Mouse (Mus musculus) midbrain, embryonic 11.5 days (tissue): ENCODE measurements around the gene Col4a3. TPM values are rescaled to one million over a fixed set of nuclear protein-coding genes. Genes with fewer than 3 reads are reported as not detected.

Experiments used
- ATAC-seq: fragments of 200-750 bp; cut with Nextera tagmentation; 2 replicates; pipeline ENCODE4 v1.8.0; 2017; ENCODE audit warnings: moderate TSS enrichment, moderate library complexity; ENCODE audit not compliant: low FRiP score
- DNase-seq: peaks from one replicate; pipeline ENCODE4 v3.0.0; 2015; ENCODE audit warnings: low spot score; ENCODE audit errors: missing footprints
- H3K27ac ChIP-seq: fragments of 300-500 bp; sonication (generic); 2 replicates; pipeline ENCODE4 v1.5.1; 2014; ENCODE audit warnings: low read depth, low read length
- H3K27me3 ChIP-seq: fragments of 300-500 bp; sonication (generic); 2 replicates; pipeline ENCODE4 v1.6.1; 2014; ENCODE audit warnings: mild to moderate bottlenecking, low read length, moderate library complexity, mixed read lengths; ENCODE audit not compliant: control insufficient read depth, insufficient read depth
- H3K36me3 ChIP-seq: fragments of 300-500 bp; sonication (generic); 2 replicates; pipeline ENCODE4 v1.6.1; 2014; ENCODE audit warnings: mild to moderate bottlenecking, low read length, moderate library complexity, mixed read lengths; ENCODE audit not compliant: control insufficient read depth, insufficient read depth
- H3K4me1 ChIP-seq: fragments of 300-500 bp; sonication (generic); 2 replicates; pipeline ENCODE4 v1.6.1; 2014; ENCODE audit warnings: low read length; ENCODE audit not compliant: control insufficient read depth, insufficient read depth
- H3K4me2 ChIP-seq: fragments of 300-500 bp; sonication (generic); 2 replicates; pipeline ENCODE4 v1.6.1; 2014; ENCODE audit warnings: mild to moderate bottlenecking, moderate library complexity
- H3K4me3 ChIP-seq: fragments of 300-500 bp; sonication (generic); 2 replicates; pipeline ENCODE4 v1.5.1; 2014; ENCODE audit warnings: low read depth, low read length
- H3K9ac ChIP-seq: fragments of 300-500 bp; sonication (generic); 2 replicates; pipeline ENCODE4 v1.6.1; 2014; ENCODE audit warnings: low read length
- H3K9me3 ChIP-seq: fragments of 300-500 bp; sonication (generic); 2 replicates; pipeline ENCODE4 v1.6.1; 2016; ENCODE audit warnings: low read length; ENCODE audit not compliant: control insufficient read depth
- WGBS: fragments of 180-500 bp; shearing (Covaris S2); extraction: QIAGEN DNeasy Blood & Tissue Kit; methylation state at CpG from one replicate; pipeline ENCODE4 v1.1.7; 2014; 5-methylcytosine and 5-hydroxymethylcytosine counted together
- polyA plus RNA-seq: library from polyadenylated mRNA; unstranded; fragments of >200 nt; fragmentation: Nextera tagmentation; extraction: Ambion mirVana; gene quantifications from 2 replicates; pipeline ENCODE4 v1.2.1, GENCODE M21; 2014

The Col4a3 gene
- polyA plus RNA-seq, 1 experiment from 2014 or later, result 0.10 TPM

- no peak overlapping the region for H3K4me2 ChIP-seq
- 85% methylated on average over 4 of the region's 4 CpGs for WGBS
- ATAC-seq, result no peak
Measured at GRCm38 (mm10) chr1:82560223-82560622, 26.5 kb upstream of the Col4a3 start.

DNA sequence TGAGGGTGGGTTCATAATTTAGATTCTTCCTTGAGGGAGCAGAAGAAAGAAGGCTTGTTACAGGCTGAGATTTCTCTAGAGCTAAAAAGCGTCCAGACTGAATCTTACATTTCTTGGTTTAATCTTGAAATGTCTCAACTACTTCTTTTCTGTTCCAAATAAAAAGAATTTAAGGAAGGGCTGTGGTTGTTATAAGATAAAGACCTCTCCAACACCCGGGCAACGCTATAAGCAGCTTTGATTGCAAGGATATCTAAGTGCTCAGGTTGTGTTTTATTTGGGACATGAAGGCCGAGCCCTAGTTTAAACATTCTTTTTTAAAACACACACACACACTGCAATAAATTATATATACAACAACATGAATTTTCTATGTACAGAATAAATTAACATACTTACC lies 17.3 kb upstream of the Col4a3 start:
- ATAC-seq (no peak), DNase-seq (no peak)
- Histone ChIP-seq H3K9ac (no peak overlapping the region), H3K27me3 (no peaks in the 10 kb centered on the region), H3K36me3 (no peaks in the 10 kb centered on the region), H3K27ac (no peak overlapping the region), H3K4me2 (no peak overlapping the region), H3K4me3 (no peak overlapping the region), H3K9me3 (no peaks in the 10 kb centered on the region), H3K4me1 (no peaks in the 10 kb centered on the region)
- WGBS, result 85% methylated on average over 4 of the region's 4 CpGs

More at GRCm38 (mm10) chr1:82560223-82560622, 26.5 kb upstream of the Col4a3 start:
- Histone ChIP-seq H3K4me1 (no peaks in the 10 kb centered on the region), H3K36me3 (no peaks in the 10 kb centered on the region), H3K27me3 (no peaks in the 10 kb centered on the region), H3K9ac (no peak overlapping the region), H3K27ac (no peak overlapping the region), H3K9me3 (no peaks in the 10 kb centered on the region), H3K4me3 (no peak overlapping the region)
- no peak for DNase-seq

GRCm38 (mm10) chr1:82571758-82572157 lies 15.0 kb upstream of the Col4a3 start:
- no peaks in the 10 kb centered on the region for H3K27me3 ChIP-seq
- no peak overlapping the region for H3K4me2 ChIP-seq
- no peak overlapping the region for H3K4me3 ChIP-seq
- ATAC-seq (no peak), DNase-seq (no peak)
- WGBS, result 70% methylated on average over 1 of the region's 1 CpGs
- no peaks in the 10 kb centered on the region for H3K4me1 ChIP-seq
- no peak overlapping the region for H3K9ac ChIP-seq
- H3K36me3 ChIP-seq, result no peaks in the 10 kb centered on the region
- no peak overlapping the region for H3K27ac ChIP-seq
- no peaks in the 10 kb centered on the region for H3K9me3 ChIP-seq

GRCm38 (mm10) chr1:82575681-82576080 lies 11.0 kb upstream of the Col4a3 start:
- no peak for DNase-seq
- no peak overlapping the region for H3K9ac ChIP-seq

DNA sequence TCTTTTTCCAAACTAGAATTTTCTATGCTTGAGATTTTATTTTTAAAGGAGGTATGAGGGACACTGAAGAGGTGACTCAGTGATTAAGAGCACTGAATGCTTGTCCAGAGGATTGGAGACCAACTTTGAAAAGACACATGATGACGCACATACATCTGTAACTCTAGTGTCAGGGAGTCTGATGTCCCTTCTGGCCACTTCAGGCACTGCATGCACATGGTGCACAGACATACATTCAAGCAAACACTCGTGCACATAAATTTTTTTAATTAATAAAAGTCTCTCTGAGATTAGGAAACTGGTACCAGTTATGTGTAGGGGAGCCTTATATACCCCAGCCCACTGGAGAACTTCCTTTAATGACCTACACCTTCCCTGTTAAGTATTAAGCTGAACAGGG lies 10.5 kb upstream of the Col4a3 start:
- no peak overlapping the region for H3K4me2 ChIP-seq
- H3K9me3 ChIP-seq, result no peaks in the 10 kb centered on the region
- no peaks in the 10 kb centered on the region for H3K36me3 ChIP-seq
- 76% methylated on average over 2 of the region's 2 CpGs for WGBS
- no peak overlapping the region for H3K27ac ChIP-seq
- H3K9ac ChIP-seq, result no peak overlapping the region
- H3K4me3 ChIP-seq, result no peak overlapping the region
- no peaks in the 10 kb centered on the region for H3K4me1 ChIP-seq
- no peaks in the 10 kb centered on the region for H3K27me3 ChIP-seq
- ATAC-seq (no peak), DNase-seq (no peak)

More at GRCm38 (mm10) chr1:82575681-82576080, 11.0 kb upstream of the Col4a3 start:
- no peaks in the 10 kb centered on the region for H3K9me3 ChIP-seq
- no peaks in the 10 kb centered on the region for H3K4me1 ChIP-seq
- H3K4me2 ChIP-seq, result no peak overlapping the region
- no peak overlapping the region for H3K27ac ChIP-seq
- no peak for ATAC-seq
- 91% methylated on average over 3 of the region's 3 CpGs for WGBS
- H3K4me3 ChIP-seq, result no peak overlapping the region
- no peaks in the 10 kb centered on the region for H3K36me3 ChIP-seq
- H3K27me3 ChIP-seq, result no peaks in the 10 kb centered on the region

DNA sequence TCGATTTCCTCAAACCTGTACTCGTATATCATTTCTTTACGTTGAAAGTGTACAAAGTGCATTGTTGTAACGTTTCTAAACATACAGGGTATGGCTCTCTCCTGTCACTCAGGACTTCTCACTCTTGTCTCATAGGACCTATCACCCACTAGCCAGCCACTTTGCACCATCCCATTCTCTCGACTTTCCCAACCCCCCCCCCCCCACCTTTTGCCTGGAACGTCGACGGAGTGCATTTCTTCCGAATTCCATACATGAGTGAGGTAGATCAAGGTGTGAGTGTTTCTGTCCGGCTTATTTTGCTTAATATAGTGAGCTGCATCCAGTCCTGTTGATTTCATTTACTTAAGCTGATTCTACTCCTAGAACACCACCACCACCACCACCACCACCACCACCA lies 9.4 kb upstream of the Col4a3 start:
- H3K4me2 ChIP-seq, result no peak overlapping the region
- H3K27ac ChIP-seq, result no peak overlapping the region
- 93% methylated on average over 10 of the region's 10 CpGs for WGBS
- DNase-seq (no peak), ATAC-seq (no peak)
- H3K4me1 ChIP-seq, result no peaks in the 10 kb centered on the region
- no peak overlapping the region for H3K9ac ChIP-seq
- no peaks in the 10 kb centered on the region for H3K9me3 ChIP-seq
- H3K4me3 ChIP-seq, result no peak overlapping the region
- H3K27me3 ChIP-seq, result no peaks in the 10 kb centered on the region
- no peaks in the 10 kb centered on the region for H3K36me3 ChIP-seq

DNA sequence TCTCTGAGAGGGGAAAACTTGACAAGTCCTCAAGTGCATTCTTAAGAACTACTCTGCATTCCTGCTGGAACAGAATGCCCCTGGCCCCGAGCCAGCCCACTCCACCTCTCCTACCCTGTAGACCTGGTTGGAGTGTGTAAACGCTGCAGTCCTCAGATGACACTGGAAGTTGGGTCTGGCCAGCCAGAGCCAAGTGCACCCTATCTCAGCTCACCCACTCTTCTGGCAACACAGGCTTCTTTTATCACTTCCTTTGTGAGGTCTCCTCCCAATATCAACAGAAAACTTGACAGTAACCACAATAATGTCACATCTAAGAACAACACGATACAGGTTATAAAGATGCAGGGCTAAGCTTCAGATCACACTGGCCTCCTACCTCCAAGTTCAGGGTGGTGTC lies 8.8 kb upstream of the Col4a3 start:
- Histone ChIP-seq H3K27ac (no peak overlapping the region), H3K4me1 (no peaks in the 10 kb centered on the region)
- ATAC-seq, result no peak

DNA sequence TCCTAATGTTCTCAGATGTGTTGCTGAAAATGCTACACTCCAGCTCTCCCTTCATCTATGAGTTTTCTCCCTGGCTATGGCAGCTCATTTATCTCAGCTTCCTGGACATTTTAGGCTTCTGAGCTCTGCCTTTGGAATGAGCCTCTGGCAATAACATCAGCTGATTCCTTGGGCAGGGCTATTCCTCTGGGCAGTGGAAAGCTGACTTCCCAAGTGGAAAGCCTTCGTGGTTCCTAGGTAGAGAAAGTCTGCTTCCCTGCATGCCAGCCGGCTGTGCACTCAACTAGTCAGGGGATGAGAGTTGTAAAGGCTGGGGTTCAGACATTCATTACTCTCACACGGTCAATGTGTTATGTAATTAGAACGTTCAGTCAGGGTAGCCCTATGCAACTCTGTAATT lies 8.4 kb upstream of the Col4a3 start:
- 89% methylated on average over 4 of the region's 4 CpGs for WGBS
- H3K27me3 ChIP-seq, result no peaks in the 10 kb centered on the region
- H3K9ac ChIP-seq, result no peak overlapping the region
- H3K9me3 ChIP-seq, result no peaks in the 10 kb centered on the region
- no peak overlapping the region for H3K27ac ChIP-seq
- ATAC-seq (no peak), DNase-seq (no peak)
- H3K36me3 ChIP-seq, result no peaks in the 10 kb centered on the region
- no peak overlapping the region for H3K4me3 ChIP-seq
- no peak overlapping the region for H3K4me2 ChIP-seq
- no peaks in the 10 kb centered on the region for H3K4me1 ChIP-seq

More for the DNA sequence above, 8.8 kb upstream of the Col4a3 start:
- Histone ChIP-seq H3K9ac (no peak overlapping the region), H3K4me3 (no peak overlapping the region), H3K27me3 (no peaks in the 10 kb centered on the region), H3K36me3 (no peaks in the 10 kb centered on the region), H3K9me3 (no peaks in the 10 kb centered on the region), H3K4me2 (no peak overlapping the region)
- 84% methylated on average over 3 of the region's 3 CpGs for WGBS
- no peak for DNase-seq

GRCm38 (mm10) chr1:82585981-82586380 lies 740 bp upstream of the Col4a3 start:
- Histone ChIP-seq H3K4me1 (peaks cover 6% of the 10 kb centered on the region; the same call in 1 of the 2 replicates), H3K4me3 (no peak overlapping the region; the same call in 1 of the 2 replicates), H3K27me3 (peaks cover 5% of the 10 kb centered on the region), H3K9ac (no peak overlapping the region), H3K4me2 (no peak overlapping the region), H3K27ac (no peak overlapping the region), H3K36me3 (no peaks in the 10 kb centered on the region), H3K9me3 (no peaks in the 10 kb centered on the region)
- DNase-seq (no peak), ATAC-seq (no peak)
- WGBS, result 76% methylated on average over 7 of the region's 7 CpGs

DNA sequence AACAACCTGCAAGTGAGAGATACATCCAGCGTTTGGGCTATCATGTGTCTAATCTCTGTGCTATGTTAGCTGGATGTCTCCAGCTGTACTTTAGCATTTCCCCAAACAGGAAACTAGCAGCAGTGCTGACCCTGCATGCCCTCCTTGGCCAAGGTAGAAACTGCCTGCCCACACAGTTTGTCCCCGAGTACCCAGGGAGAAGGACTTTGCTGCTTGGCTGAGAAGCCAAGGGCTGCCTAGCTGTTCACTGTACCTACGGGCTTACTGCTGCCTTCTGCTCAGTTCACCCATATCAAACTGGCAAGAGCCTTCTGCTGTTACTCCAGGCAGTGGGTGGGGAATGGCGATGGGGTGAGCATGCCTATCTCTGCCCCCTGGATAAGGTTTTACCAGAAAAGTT lies 3.5 kb downstream of the Col4a3 start:
- Histone ChIP-seq H3K9me3 (no peaks in the 10 kb centered on the region), H3K4me1 (peaks cover 6% of the 10 kb centered on the region; the same call in 1 of the 2 replicates), H3K27ac (no peak overlapping the region), H3K9ac (no peak overlapping the region), H3K27me3 (peaks cover 5% of the 10 kb centered on the region), H3K4me3 (no peak overlapping the region), H3K36me3 (no peaks in the 10 kb centered on the region), H3K4me2 (no peak overlapping the region)
- WGBS, result 81% methylated on average over 4 of the region's 4 CpGs
- ATAC-seq (no peak), DNase-seq (no peak)
